Mouse (Mus musculus) testis, adult 2 months (tissue): ENCODE results near the gene Abcb9.

Source experiments
- CTCF ChIP-seq: fragments of 200-500 bp; IDR thresholded peaks from 2 replicates; pipeline ENCODE4 v1.5.1; 2012; ENCODE audit warnings: low read depth, mild to moderate bottlenecking, inconsistent platforms, low read length, moderate library complexity; ENCODE audit not compliant: control insufficient read depth, insufficient read depth, insufficient replicate concordance
- POLR2A ChIP-seq: fragments of 200-500 bp; IDR thresholded peaks from 2 replicates; pipeline ENCODE4 v1.6.1; 2012; ENCODE audit warnings: low read depth, mild to moderate bottlenecking, inconsistent platforms, low read length, moderate library complexity; ENCODE audit not compliant: control insufficient read depth

GRCm38 (mm10) chr5:124083850-124084587 is 11.6 kb downstream of the Abcb9 start:
- TF ChIP-seq CTCF (no peak), POLR2A (no peak)
